Mouse (Mus musculus): Measurements from ENCODE around the gene Tmtc1. TPM values are rescaled to one million over a fixed set of nuclear protein-coding genes. Genes with fewer than 3 reads are reported as not detected.

The Tmtc1 gene
- polyA plus RNA-seq, 1 experiment from 2014 or later, result 0.93 TPM

GRCm38 (mm10) chr6:148439101-148439500 is 5.1 kb downstream of the Tmtc1 start:
- no peak for ATAC-seq (ENCODE audit: low FRiP score, low TSS enrichment)
- no peak for TF ChIP-seq CTCF (IDR thresholded peaks at IDR 0.05; ENCODE audit: low read depth)
- TF ChIP-seq EP300 (optimal IDR thresholded peaks at IDR 0.05), result no peak
- DNase-seq (ENCODE audit: low spot score), result no peak
- Histone ChIP-seq H3K9ac (ENCODE audit: low read length) (no peak overlapping the region), H3K4me2 (replicated peaks; ENCODE audit: low read depth) (no peak overlapping the region), H3K4me3 (ENCODE audit: low read depth, low read length) (no peak overlapping the region), H3K27ac (replicated peaks) (no peak overlapping the region), H3K4me1 (replicated peaks; ENCODE audit: control insufficient read depth, insufficient read depth) (peaks cover 3% of the 10 kb centered on the region; the same call in 1 of the 2 replicates), H3K36me3 (ENCODE audit: control insufficient read depth, insufficient read depth, low read length) (no peaks in the 10 kb centered on the region), H3K9me3 (ENCODE audit: control insufficient read depth, low read length) (no peaks in the 10 kb centered on the region), H3K27me3 (ENCODE audit: control insufficient read depth, insufficient read depth, low read length) (no peaks in the 10 kb centered on the region)
- 68% methylated on average over 4 of the region's 4 CpGs for WGBS

GRCm38 (mm10) chr6:148437565-148437964 is 6.6 kb downstream of the Tmtc1 start:
- H3K36me3 ChIP-seq (ENCODE audit: control insufficient read depth, insufficient read depth, low read length), result no peaks in the 10 kb centered on the region
- no peaks in the 10 kb centered on the region for H3K9me3 ChIP-seq (ENCODE audit: control insufficient read depth, low read length)
- no peak overlapping the region for H3K4me2 ChIP-seq (replicated peaks; ENCODE audit: low read depth)
- TF ChIP-seq CTCF (IDR thresholded peaks at IDR 0.05; ENCODE audit: low read depth), result no peak; the same call in 1 of the 2 replicates
- no peak for TF ChIP-seq EP300 (optimal IDR thresholded peaks at IDR 0.05)
- no peak overlapping the region for H3K9ac ChIP-seq (ENCODE audit: low read length)
- DNase-seq (ENCODE audit: low spot score) (no peak), ATAC-seq (ENCODE audit: low FRiP score, low TSS enrichment) (no peak)
- no peak overlapping the region for H3K27ac ChIP-seq (replicated peaks)
- peaks cover 3% of the 10 kb centered on the region; the same call in 1 of the 2 replicates for H3K4me1 ChIP-seq (replicated peaks; ENCODE audit: control insufficient read depth, insufficient read depth)
- no peaks in the 10 kb centered on the region for H3K27me3 ChIP-seq (ENCODE audit: control insufficient read depth, insufficient read depth, low read length)
- no peak overlapping the region for H3K4me3 ChIP-seq (ENCODE audit: low read depth, low read length)
- 95% methylated on average over 1 of the region's 1 CpGs for WGBS

DNA sequence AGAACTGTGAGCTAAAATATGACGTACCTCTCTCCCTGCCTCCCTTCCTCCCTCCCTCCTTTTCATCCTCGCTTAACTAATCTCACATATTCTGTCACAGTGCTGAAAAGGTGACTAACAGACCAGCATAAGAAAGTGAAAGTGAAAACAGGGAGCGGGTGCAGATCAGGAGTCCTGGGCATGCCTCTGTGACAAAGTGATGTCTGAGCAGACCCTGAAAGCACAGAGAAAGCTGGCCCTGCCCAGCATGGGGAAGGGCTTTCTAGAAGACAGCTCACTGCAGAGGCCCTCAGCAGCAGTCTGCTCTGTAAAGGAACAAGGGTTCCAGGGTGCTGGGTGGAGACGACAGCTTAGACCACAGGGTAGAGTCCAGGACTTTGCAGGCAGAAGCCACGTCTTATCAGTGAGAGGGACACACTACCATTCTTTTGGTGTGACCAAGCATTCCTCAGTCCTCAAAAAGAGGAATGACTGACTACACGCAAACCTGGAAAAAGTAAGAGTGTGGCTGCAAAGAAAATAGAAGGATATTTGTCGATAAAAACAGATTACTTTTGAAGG is 7.7 kb downstream of the Tmtc1 start:
- Histone ChIP-seq H3K4me1 (replicated peaks; ENCODE audit: control insufficient read depth, insufficient read depth) (no peaks in the 10 kb centered on the region; the same call in 1 of the 2 replicates), H3K27ac (replicated peaks) (no peak overlapping the region), H3K9me3 (ENCODE audit: control insufficient read depth, low read length) (no peaks in the 10 kb centered on the region), H3K4me3 (ENCODE audit: low read depth, low read length) (no peak overlapping the region), H3K9ac (ENCODE audit: low read length) (no peak overlapping the region), H3K4me2 (replicated peaks; ENCODE audit: low read depth) (no peak overlapping the region), H3K36me3 (ENCODE audit: control insufficient read depth, insufficient read depth, low read length) (no peaks in the 10 kb centered on the region), H3K27me3 (ENCODE audit: control insufficient read depth, insufficient read depth, low read length) (no peaks in the 10 kb centered on the region)
- no peak for TF ChIP-seq EP300 (optimal IDR thresholded peaks at IDR 0.05)
- TF ChIP-seq CTCF (IDR thresholded peaks at IDR 0.05; ENCODE audit: low read depth), result no peak
- WGBS, result 81% methylated on average over 7 of the region's 7 CpGs
- ATAC-seq (ENCODE audit: low FRiP score, low TSS enrichment), result no peak
- no peak for DNase-seq (ENCODE audit: low spot score)

DNA sequence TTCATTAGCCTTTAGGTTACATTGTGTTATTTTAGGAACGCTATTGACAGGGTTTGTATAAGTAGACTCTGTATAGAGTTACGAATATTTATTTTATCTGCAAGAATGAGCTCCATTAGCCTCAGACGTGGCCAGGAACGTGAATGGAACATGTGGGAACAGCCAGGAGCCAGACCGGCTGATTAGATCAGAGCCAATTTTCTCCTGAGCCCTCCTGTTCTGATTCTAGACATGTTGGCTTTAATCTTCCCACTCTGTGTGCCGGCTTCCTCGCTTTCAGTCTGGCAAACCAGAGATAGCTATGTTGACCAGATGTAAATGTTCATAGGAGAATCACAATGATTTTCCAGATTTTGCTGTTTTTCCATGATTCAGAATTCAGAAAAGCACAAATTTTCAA is 22.6 kb downstream of the Tmtc1 start:
- WGBS, result 29% methylated on average over 7 of the region's 7 CpGs
- Histone ChIP-seq H3K27ac (replicated peaks) (no peak overlapping the region), H3K4me3 (ENCODE audit: low read depth, low read length) (no peak overlapping the region), H3K36me3 (ENCODE audit: control insufficient read depth, insufficient read depth, low read length) (no peaks in the 10 kb centered on the region), H3K27me3 (ENCODE audit: control insufficient read depth, insufficient read depth, low read length) (no peaks in the 10 kb centered on the region), H3K4me2 (replicated peaks; ENCODE audit: low read depth) (no peak overlapping the region), H3K9ac (ENCODE audit: low read length) (no peak overlapping the region), H3K4me1 (replicated peaks; ENCODE audit: control insufficient read depth, insufficient read depth) (no peaks in the 10 kb centered on the region), H3K9me3 (ENCODE audit: control insufficient read depth, low read length) (no peaks in the 10 kb centered on the region)
- ATAC-seq (ENCODE audit: low FRiP score, low TSS enrichment) (no peak), DNase-seq (ENCODE audit: low spot score) (no peak)
- no peak for TF ChIP-seq CTCF (IDR thresholded peaks at IDR 0.05; ENCODE audit: low read depth)

DNA sequence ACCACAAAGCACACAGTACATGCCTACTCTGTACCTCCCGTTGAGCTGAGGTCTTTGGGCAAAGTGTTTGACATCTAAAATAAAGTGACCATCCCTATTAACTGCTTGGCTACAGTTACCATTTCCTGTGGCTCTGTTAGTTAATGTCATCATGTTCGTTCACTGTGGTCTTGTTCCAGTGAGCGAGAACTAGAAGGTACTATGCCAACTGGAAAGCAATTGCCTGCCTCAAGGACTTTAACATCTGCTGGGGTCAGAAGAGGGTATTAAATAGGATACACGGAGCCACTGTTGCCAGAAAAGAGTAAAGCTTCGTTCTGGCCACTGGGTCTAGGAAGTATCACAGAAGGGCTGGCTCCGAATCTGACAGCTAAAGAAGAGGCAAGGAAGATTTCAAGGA is 23.8 kb downstream of the Tmtc1 start:
- Histone ChIP-seq H3K4me1 (replicated peaks; ENCODE audit: control insufficient read depth, insufficient read depth) (no peaks in the 10 kb centered on the region), H3K27me3 (ENCODE audit: control insufficient read depth, insufficient read depth, low read length) (no peaks in the 10 kb centered on the region), H3K4me2 (replicated peaks; ENCODE audit: low read depth) (no peak overlapping the region), H3K9ac (ENCODE audit: low read length) (no peak overlapping the region), H3K36me3 (ENCODE audit: control insufficient read depth, insufficient read depth, low read length) (no peaks in the 10 kb centered on the region), H3K4me3 (ENCODE audit: low read depth, low read length) (no peak overlapping the region), H3K27ac (replicated peaks) (no peak overlapping the region), H3K9me3 (ENCODE audit: control insufficient read depth, low read length) (no peaks in the 10 kb centered on the region)
- ATAC-seq (ENCODE audit: low FRiP score, low TSS enrichment) (no peak), DNase-seq (ENCODE audit: low spot score) (no peak)
- WGBS, result 47% methylated on average over 6 of the region's 6 CpGs
- TF ChIP-seq EP300 (optimal IDR thresholded peaks at IDR 0.05), result no peak
- TF ChIP-seq CTCF (IDR thresholded peaks at IDR 0.05; ENCODE audit: low read depth), result no peak

GRCm38 (mm10) chr6:148416597-148416996 is 27.6 kb downstream of the Tmtc1 start:
- Histone ChIP-seq H3K36me3 (ENCODE audit: control insufficient read depth, insufficient read depth, low read length) (peaks cover 2% of the 10 kb centered on the region; the same call in 1 of the 2 replicates), H3K27ac (replicated peaks) (no peak overlapping the region), H3K9ac (ENCODE audit: low read length) (no peak overlapping the region), H3K4me3 (ENCODE audit: low read depth, low read length) (no peak overlapping the region), H3K9me3 (ENCODE audit: control insufficient read depth, low read length) (no peaks in the 10 kb centered on the region), H3K27me3 (ENCODE audit: control insufficient read depth, insufficient read depth, low read length) (no peaks in the 10 kb centered on the region), H3K4me2 (replicated peaks; ENCODE audit: low read depth) (no peak overlapping the region), H3K4me1 (replicated peaks; ENCODE audit: control insufficient read depth, insufficient read depth) (no peaks in the 10 kb centered on the region)
- no peak for TF ChIP-seq EP300 (optimal IDR thresholded peaks at IDR 0.05)
- no peak for TF ChIP-seq CTCF (IDR thresholded peaks at IDR 0.05; ENCODE audit: low read depth)
- DNase-seq (ENCODE audit: low spot score), result no peak
- 0 out of 2 replicates have a peak, but pooled peaks have one; percentile 64 for ATAC-seq (ENCODE audit: low FRiP score, low TSS enrichment)
- 45% methylated on average over 2 of the region's 2 CpGs for WGBS

Data from stomach, postnatal 0 days (tissue).